Mouse (Mus musculus) lung, adult 2 months (tissue): ENCODE data around the gene Epb41l3.

Experiments used
- CTCF ChIP-seq: fragments of 200-500 bp; IDR thresholded peaks from 2 replicates; pipeline ENCODE4 v1.5.1; 2011; ENCODE audit warnings: mild to moderate bottlenecking, low read length, control low read depth; ENCODE audit not compliant: insufficient read depth
- POLR2A ChIP-seq: fragments of 200-500 bp; IDR thresholded peaks from 2 replicates; pipeline ENCODE4 v1.6.1; 2011; ENCODE audit warnings: low read depth, mild to moderate bottlenecking, control low read depth, low read length, borderline replicate concordance; ENCODE audit errors: extremely low read depth

GRCm38 (mm10) chr17:69221377-69221776 is 145.9 kb downstream of the Epb41l3 start:
- TF ChIP-seq CTCF (no peak), POLR2A (no peak)
